Mouse (Mus musculus): ENCODE results near the gene Tex33. TPM values are rescaled to one million over a fixed set of nuclear protein-coding genes. Genes with fewer than 3 reads are reported as not detected.

The Tex33 gene
- not detected in 2 replicates for polyA plus RNA-seq (2012)

DNA sequence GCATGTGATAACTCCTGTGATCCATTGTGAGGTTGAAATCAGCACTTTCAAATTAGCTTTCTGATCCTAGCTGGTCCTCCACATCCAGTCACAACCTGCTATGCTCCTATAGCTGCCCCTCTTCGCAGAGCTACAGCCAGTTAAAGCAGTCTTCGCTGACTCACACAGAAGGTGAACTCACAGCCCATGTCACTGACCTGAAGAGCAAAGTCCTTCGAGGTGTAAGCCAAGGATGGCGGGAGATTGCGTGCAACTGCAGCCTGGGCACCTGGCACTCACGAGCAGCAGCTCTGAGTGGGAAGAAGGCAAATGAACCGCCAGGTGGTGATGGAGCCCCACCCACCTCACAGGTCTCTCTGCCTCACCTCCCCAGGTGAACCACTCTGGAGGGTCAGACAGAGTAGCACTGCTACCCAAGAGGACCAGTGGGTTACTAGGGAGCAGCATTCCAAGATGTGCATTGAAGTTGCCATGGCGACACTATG lies at the start of gene Tex33:
Tex33 (minus strand) TSS at position 435 of the 485 bp plus-strand sequence.

DNA sequence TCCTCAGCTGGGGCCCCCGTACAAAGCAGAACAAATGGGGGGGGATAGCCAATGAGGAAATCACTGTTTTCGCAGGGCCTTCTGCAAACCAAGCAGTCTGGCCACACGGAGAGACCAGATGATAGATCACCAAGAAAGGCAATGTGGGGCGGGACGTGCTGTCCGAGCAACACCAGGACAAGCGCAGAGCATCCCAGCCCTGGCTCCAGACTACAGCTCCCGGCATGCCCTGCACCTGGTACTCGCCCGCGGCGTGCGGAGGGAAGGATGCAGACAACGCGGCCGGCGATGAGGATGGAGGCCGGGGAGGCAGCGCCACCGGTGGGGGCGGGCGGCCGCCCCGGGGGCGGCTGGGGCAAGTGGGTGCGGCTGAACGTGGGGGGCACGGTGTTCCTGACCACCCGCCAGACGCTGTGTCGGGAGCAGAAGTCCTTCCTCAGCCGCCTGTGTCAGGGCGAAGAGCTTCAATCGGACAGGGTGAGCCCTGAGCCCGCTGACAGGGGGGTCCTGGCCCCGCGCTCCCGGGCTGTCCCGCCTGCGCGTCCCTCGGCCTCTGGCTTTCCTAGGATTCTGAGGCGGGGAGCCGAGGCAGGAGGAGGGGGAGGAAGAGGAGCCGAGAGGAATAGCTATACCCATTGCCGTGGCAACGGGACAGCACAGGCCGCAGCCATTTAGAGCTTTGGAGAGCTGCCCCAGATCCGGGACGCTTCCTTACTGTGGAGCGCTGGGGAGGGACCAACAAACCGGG lies 32.9 kb upstream of the Tex33 start, which contains the start of gene Kctd17:
Kctd17 (plus strand) TSS at position 174 of the 748 bp plus-strand sequence.

GRCm38 (mm10) chr15:78406293-78406934 lies 10.7 kb upstream of the Tex33 start, which contains the start of gene Mpst:
Gene Mpst (plus strand): TSS chr15:78406416.

GRCm38 (mm10) chr15:78405517-78406211 lies 10.0 kb upstream of the Tex33 start, which contains the start of gene Tst:
Gene Tst (minus strand): TSS chr15:78405907.

Other genes with a start within 250 kb of the Tex33 start
- 151 and 162 TPM in 2 replicates for gene Ift27, start 221.8 kb downstream of the Tex33 start, polyA plus RNA-seq (2012)
- gene Pvalb, start 189.5 kb downstream of the Tex33 start, polyA plus RNA-seq (2012) = not detected in 2 replicates
- gene Ncf4, start 151.1 kb downstream of the Tex33 start, polyA plus RNA-seq (2012) = 53.4 and 62.1 TPM in 2 replicates
- 11.7 and 15.1 TPM in 2 replicates for gene Csf2rb2, start 90.2 kb downstream of the Tex33 start, polyA plus RNA-seq (2012)
- gene Csf2rb, start 70.2 kb downstream of the Tex33 start, polyA plus RNA-seq (2012) = 129 and 202 TPM in 2 replicates
- gene Tst, start 10.0 kb upstream of the Tex33 start, polyA plus RNA-seq (2012) = 26.9 and 27.9 TPM in 2 replicates
- 108 and 132 TPM in 2 replicates for gene Mpst, start 10.5 kb upstream of the Tex33 start, polyA plus RNA-seq (2012)
- gene Kctd17, start 32.7 kb upstream of the Tex33 start, polyA plus RNA-seq (2012) = 108 and 128 TPM in 2 replicates
- gene Tmprss6, start 72.7 kb upstream of the Tex33 start, polyA plus RNA-seq (2012) = 0.05 TPM in 1 of 2 replicates, not detected in the other
- gene Il2rb, start 99.4 kb upstream of the Tex33 start, polyA plus RNA-seq (2012) = 7.8 and 12.9 TPM in 2 replicates
- 6.7 and 8.0 TPM in 2 replicates for gene C1qtnf6, start 135.5 kb upstream of the Tex33 start, polyA plus RNA-seq (2012)
- not detected in 2 replicates for gene Sstr3, start 148.8 kb upstream of the Tex33 start, polyA plus RNA-seq (2012)
- 508 and 626 TPM in 2 replicates for gene Rac2, start 176.9 kb upstream of the Tex33 start, polyA plus RNA-seq (2012)
- gene Cyth4, start 201.1 kb upstream of the Tex33 start, polyA plus RNA-seq (2012) = 45.0 and 49.8 TPM in 2 replicates